Mouse (Mus musculus) thymus, adult 2 months (tissue): ENCODE measurements around the gene Atp5e. TPM values are rescaled to one million over a fixed set of nuclear protein-coding genes. Genes with fewer than 3 reads are reported as not detected.

Experiments used
- DNase-seq: peaks from one replicate; pipeline ENCODE4 v3.0.0; 2021
- H3K27ac ChIP-seq: fragments of 200-500 bp; 2 replicates; pipeline ENCODE4 v1.5.1; 2012; ENCODE audit warnings: low read length, control low read depth; ENCODE audit not compliant: control insufficient read depth, insufficient read depth
- H3K27me3 ChIP-seq: fragments of 200-500 bp; 2 replicates; pipeline ENCODE4 v1.6.1; 2012; ENCODE audit warnings: mild to moderate bottlenecking, low read length, moderate library complexity, mixed read lengths; ENCODE audit not compliant: control insufficient read depth, insufficient read depth
- H3K36me3 ChIP-seq: fragments of 200-500 bp; 2 replicates; pipeline ENCODE4 v1.6.1; 2012; ENCODE audit warnings: mild to moderate bottlenecking, low read length, moderate library complexity; ENCODE audit not compliant: control insufficient read depth, insufficient read depth
- H3K4me1 ChIP-seq: fragments of 200-500 bp; replicated peaks from 2 replicates; pipeline ENCODE4 v1.6.1; 2012; ENCODE audit warnings: low read length; ENCODE audit not compliant: control insufficient read depth, insufficient read depth
- H3K4me3 ChIP-seq: fragments of 200-500 bp; 2 replicates; pipeline ENCODE4 v1.5.1; 2012; ENCODE audit warnings: mild to moderate bottlenecking, low read length, control low read depth, moderate library complexity; ENCODE audit not compliant: control insufficient read depth, insufficient read depth
- CTCF ChIP-seq: fragments of 200-500 bp; IDR thresholded peaks from 2 replicates; pipeline ENCODE4 v1.5.1; 2012; ENCODE audit warnings: mild to moderate bottlenecking, control low read depth, low read length, moderate library complexity, borderline replicate concordance; ENCODE audit not compliant: control insufficient read depth, poor library complexity, insufficient read depth; ENCODE audit errors: extremely low read depth
- POLR2A ChIP-seq: fragments of 200-500 bp; IDR thresholded peaks from 2 replicates; pipeline ENCODE4 v1.6.1; 2012; ENCODE audit warnings: mild to moderate bottlenecking, low read length, control low read depth, moderate library complexity; ENCODE audit not compliant: control insufficient read depth, poor library complexity, insufficient read depth; ENCODE audit errors: extremely low read depth
- WGBS: fragments of 180-500 bp; shearing (Covaris S2); methylation state at CpG from one replicate; pipeline ENCODE4 v1.1.7; 2018; 5-methylcytosine and 5-hydroxymethylcytosine counted together
- polyA plus RNA-seq: library from polyadenylated mRNA; depleted of rRNA; stranded (reverse); fragments of >200 nt; gene quantifications from 2 replicates; pipeline ENCODE4 v1.2.3, GENCODE M21; 2012

The Atp5e gene
- polyA plus RNA-seq, 1 experiment = 315 TPM

- Histone ChIP-seq H3K27ac (no peak overlapping the region), H3K4me3 (no peak overlapping the region), H3K36me3 (no peaks in the 10 kb centered on the region), H3K4me1 (peaks cover 23% of the 10 kb centered on the region), H3K27me3 (no peaks in the 10 kb centered on the region)
- no peak for DNase-seq
- TF ChIP-seq CTCF (no peak), POLR2A (no peak)
- WGBS = 79% methylated on average over 9 of the region's 9 CpGs
Observed at GRCm38 (mm10) chr2:174442460-174442859, 21.4 kb downstream of the Atp5e start.

DNA sequence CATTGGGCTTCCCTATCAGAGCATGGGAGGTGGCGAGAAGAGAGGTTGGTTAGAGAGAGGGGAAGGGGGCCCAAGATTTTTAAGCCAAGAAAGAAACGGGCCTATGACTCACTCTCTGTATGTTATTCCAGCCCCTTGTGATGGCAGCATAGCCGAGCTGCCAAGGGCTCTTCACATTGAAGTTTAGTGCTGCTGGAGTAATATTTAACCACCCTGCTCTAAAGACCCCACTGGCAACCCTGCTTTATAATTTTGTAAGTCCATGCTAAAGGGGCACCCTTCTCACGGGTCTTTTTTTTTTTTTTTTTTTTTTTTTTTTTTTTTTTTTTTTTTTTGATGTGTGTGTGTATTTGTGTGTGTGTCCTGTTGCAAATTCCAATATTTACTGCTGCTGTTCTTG is 22.0 kb downstream of the Atp5e start:
- Histone ChIP-seq H3K4me3 (no peak overlapping the region), H3K36me3 (no peaks in the 10 kb centered on the region), H3K27me3 (no peaks in the 10 kb centered on the region), H3K27ac (no peak overlapping the region), H3K4me1 (peaks cover 28% of the 10 kb centered on the region)
- TF ChIP-seq POLR2A (no peak), CTCF (no peak)
- DNase-seq = no peak
- WGBS = 85% methylated on average over 4 of the region's 4 CpGs

- H3K4me1 ChIP-seq = peaks cover 35% of the 10 kb centered on the region
- H3K4me3 ChIP-seq = no peak overlapping the region
- no peak for TF ChIP-seq CTCF
- TF ChIP-seq POLR2A = no peak
- no peaks in the 10 kb centered on the region for H3K36me3 ChIP-seq
- 97% methylated on average over 9 of the region's 9 CpGs for WGBS
- no peaks in the 10 kb centered on the region for H3K27me3 ChIP-seq
- H3K27ac ChIP-seq = no peak overlapping the region
- no peak for DNase-seq
Observed at GRCm38 (mm10) chr2:174439961-174440360, 23.9 kb downstream of the Atp5e start.

GRCm38 (mm10) chr2:174439450-174439838 is 24.5 kb downstream of the Atp5e start:
- DNase-seq = no peak
- H3K4me3 ChIP-seq = no peak overlapping the region
- no peak for TF ChIP-seq POLR2A
- no peak for TF ChIP-seq CTCF
- H3K27ac ChIP-seq = no peak overlapping the region
- no peaks in the 10 kb centered on the region for H3K36me3 ChIP-seq
- H3K27me3 ChIP-seq = no peaks in the 10 kb centered on the region
- peaks cover 35% of the 10 kb centered on the region for H3K4me1 ChIP-seq
- 64% methylated on average over 5 of the region's 5 CpGs for WGBS

- Histone ChIP-seq H3K27ac (peak within 1 kb of the TSS; percentile 49; the same call in 1 of the 2 replicates), H3K4me3 (peak within 1 kb of the TSS; percentile 75), H3K4me1 (peaks cover 35% of the 10 kb centered on the region), H3K36me3 (no peaks in the 10 kb centered on the region), H3K27me3 (no peaks in the 10 kb centered on the region)
- no peak for TF ChIP-seq CTCF
- TF ChIP-seq POLR2A = peak; percentile 54; the same call in 1 of the 2 replicates
- WGBS = 2% methylated on average over 38 of the region's 38 CpGs
- DNase-seq = peak; percentile 71
Observed at GRCm38 (mm10) chr2:174438737-174439449, 25.0 kb downstream of the Atp5e start, which contains the start of gene Ctsz. Ctsz (minus strand) TSS chr2:174439039.

GRCm38 (mm10) chr2:174438181-174438580 is 25.7 kb downstream of the Atp5e start:
- Histone ChIP-seq H3K4me1 (peaks cover 35% of the 10 kb centered on the region), H3K4me3 (peak overlapping the region; percentile 75), H3K27me3 (no peaks in the 10 kb centered on the region), H3K36me3 (no peaks in the 10 kb centered on the region), H3K27ac (peak overlapping the region; percentile 49; the same call in 1 of the 2 replicates)
- DNase-seq = no peak
- WGBS = 79% methylated on average over 11 of the region's 11 CpGs
- TF ChIP-seq POLR2A (no peak), CTCF (no peak)
